Mouse (Mus musculus): ENCODE data around the gene Braf. TPM values are rescaled to one million over a fixed set of nuclear protein-coding genes. Genes with fewer than 3 reads are reported as not detected.

Gene Braf
- polyA plus RNA-seq, 1 experiment: 2.2 TPM

DNA sequence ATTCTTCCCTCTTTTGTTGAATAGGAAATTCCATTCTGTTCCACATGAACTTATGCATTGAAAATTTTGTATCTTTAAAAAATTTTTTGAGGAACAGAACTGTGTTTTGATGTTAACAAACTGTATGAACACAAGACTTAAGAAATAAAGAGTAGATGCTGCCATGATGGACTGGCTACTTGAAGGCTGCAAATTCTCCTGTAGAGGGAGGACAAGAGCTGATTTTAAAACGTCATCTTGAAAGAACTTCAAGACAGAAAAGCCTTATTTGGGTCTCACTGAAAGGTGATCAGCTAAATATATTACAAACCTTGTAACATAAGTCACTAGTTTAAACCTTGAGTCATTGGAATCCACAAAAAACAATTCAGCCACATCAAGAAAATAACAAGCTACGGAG lies 115.1 kb downstream of the Braf start:
- WGBS: 79% methylated on average over 2 of the region's 2 CpGs
- TF ChIP-seq CTCF (IDR thresholded peaks at IDR 0.05; ENCODE audit: extremely low read depth, insufficient read length, insufficient replicate concordance, low read depth, low read length) (no peak), POLR2A (IDR thresholded peaks at IDR 0.05; ENCODE audit: low read depth, low read length) (no peak)
- no peak overlapping the region for H3K4me3 ChIP-seq (ENCODE audit: low read depth, low read length)
- peaks cover 10% of the 10 kb centered on the region for H3K36me3 ChIP-seq (ENCODE audit: control insufficient read depth, insufficient read depth, low read length)
- H3K27ac ChIP-seq (ENCODE audit: insufficient read depth, low read depth, low read length): no peak overlapping the region
- H3K27me3 ChIP-seq (ENCODE audit: control insufficient read depth, insufficient read depth, low read length): no peaks in the 10 kb centered on the region
- no peaks in the 10 kb centered on the region for H3K4me1 ChIP-seq (ENCODE audit: control insufficient read depth, insufficient read depth, insufficient read length, low read length)

GRCm38 (mm10) chr6:39607365-39607764 lies 117.9 kb downstream of the Braf start:
- Histone ChIP-seq H3K4me3 (ENCODE audit: low read depth, low read length) (no peak overlapping the region), H3K27me3 (ENCODE audit: control insufficient read depth, insufficient read depth, low read length) (no peaks in the 10 kb centered on the region), H3K27ac (ENCODE audit: insufficient read depth, low read depth, low read length) (no peak overlapping the region), H3K4me1 (ENCODE audit: control insufficient read depth, insufficient read depth, insufficient read length, low read length) (no peaks in the 10 kb centered on the region), H3K36me3 (ENCODE audit: control insufficient read depth, insufficient read depth, low read length) (peaks cover 8% of the 10 kb centered on the region)
- WGBS: 56% methylated on average over 5 of the region's 5 CpGs
- no peak for TF ChIP-seq POLR2A (IDR thresholded peaks at IDR 0.05; ENCODE audit: low read depth, low read length)
- TF ChIP-seq CTCF (IDR thresholded peaks at IDR 0.05; ENCODE audit: extremely low read depth, insufficient read length, insufficient replicate concordance, low read depth, low read length): no peak

- H3K27me3 ChIP-seq (ENCODE audit: control insufficient read depth, insufficient read depth, low read length): no peaks in the 10 kb centered on the region
- H3K4me1 ChIP-seq (ENCODE audit: control insufficient read depth, insufficient read depth, insufficient read length, low read length): no peaks in the 10 kb centered on the region
- TF ChIP-seq POLR2A (IDR thresholded peaks at IDR 0.05; ENCODE audit: low read depth, low read length): no peak
- TF ChIP-seq CTCF (IDR thresholded peaks at IDR 0.05; ENCODE audit: extremely low read depth, insufficient read length, insufficient replicate concordance, low read depth, low read length): no peak
- 45% methylated on average over 3 of the region's 3 CpGs for WGBS
- H3K4me3 ChIP-seq (ENCODE audit: low read depth, low read length): no peak overlapping the region
- peaks cover 10% of the 10 kb centered on the region for H3K36me3 ChIP-seq (ENCODE audit: control insufficient read depth, insufficient read depth, low read length)
- no peak overlapping the region for H3K27ac ChIP-seq (ENCODE audit: insufficient read depth, low read depth, low read length)
Observed at GRCm38 (mm10) chr6:39606862-39607261, 118.4 kb downstream of the Braf start.

DNA sequence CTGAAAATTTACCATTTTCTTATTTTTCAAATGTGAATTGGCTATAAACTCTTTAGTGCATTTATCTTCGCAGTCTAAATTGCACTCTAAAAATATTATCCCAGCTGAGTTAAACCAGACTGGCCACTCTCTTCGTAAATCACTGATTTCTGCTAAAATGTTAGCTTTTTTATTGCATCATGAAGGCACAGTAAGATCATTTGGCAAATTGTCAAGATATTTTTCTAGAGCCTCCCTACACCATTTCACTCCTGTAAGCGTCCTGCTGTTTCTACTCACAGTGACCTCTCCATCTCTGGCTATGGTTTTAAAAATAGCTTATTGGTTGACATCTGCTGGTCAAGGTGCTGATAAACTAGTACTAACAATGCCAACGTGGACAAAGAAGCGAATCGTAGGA lies 119.2 kb downstream of the Braf start:
- Histone ChIP-seq H3K36me3 (ENCODE audit: control insufficient read depth, insufficient read depth, low read length) (peaks cover 11% of the 10 kb centered on the region), H3K27ac (ENCODE audit: insufficient read depth, low read depth, low read length) (no peak overlapping the region), H3K27me3 (ENCODE audit: control insufficient read depth, insufficient read depth, low read length) (no peaks in the 10 kb centered on the region), H3K4me1 (ENCODE audit: control insufficient read depth, insufficient read depth, insufficient read length, low read length) (no peaks in the 10 kb centered on the region), H3K4me3 (ENCODE audit: low read depth, low read length) (no peak overlapping the region)
- TF ChIP-seq POLR2A (IDR thresholded peaks at IDR 0.05; ENCODE audit: low read depth, low read length): no peak
- TF ChIP-seq CTCF (IDR thresholded peaks at IDR 0.05; ENCODE audit: extremely low read depth, insufficient read length, insufficient replicate concordance, low read depth, low read length): no peak
- WGBS: 85% methylated on average over 6 of the region's 6 CpGs

DNA sequence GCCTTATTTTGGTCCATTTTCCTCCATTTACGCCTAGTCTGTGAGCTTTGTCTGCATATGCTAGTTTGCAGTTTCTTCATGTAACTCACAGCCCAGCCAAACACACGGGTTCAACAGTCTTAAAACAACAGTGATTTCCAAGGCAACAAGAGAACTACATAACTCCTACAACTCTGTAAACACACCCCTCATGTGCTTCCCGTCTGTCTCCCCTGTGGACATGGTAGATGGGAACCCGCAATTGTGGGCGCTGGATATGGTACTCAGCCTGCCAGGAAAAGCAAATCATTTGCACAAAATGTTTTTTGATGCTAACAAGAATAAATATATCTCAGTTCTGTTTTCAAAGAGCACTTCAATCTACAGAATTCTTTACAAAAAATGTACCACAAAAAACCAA lies 120.7 kb downstream of the Braf start:
- H3K27me3 ChIP-seq (ENCODE audit: control insufficient read depth, insufficient read depth, low read length): no peaks in the 10 kb centered on the region
- no peaks in the 10 kb centered on the region for H3K4me1 ChIP-seq (ENCODE audit: control insufficient read depth, insufficient read depth, insufficient read length, low read length)
- H3K4me3 ChIP-seq (ENCODE audit: low read depth, low read length): no peak overlapping the region
- H3K27ac ChIP-seq (ENCODE audit: insufficient read depth, low read depth, low read length): no peak overlapping the region
- 81% methylated on average over 5 of the region's 5 CpGs for WGBS
- no peak for TF ChIP-seq POLR2A (IDR thresholded peaks at IDR 0.05; ENCODE audit: low read depth, low read length)
- TF ChIP-seq CTCF (IDR thresholded peaks at IDR 0.05; ENCODE audit: extremely low read depth, insufficient read length, insufficient replicate concordance, low read depth, low read length): no peak
- peaks cover 19% of the 10 kb centered on the region for H3K36me3 ChIP-seq (ENCODE audit: control insufficient read depth, insufficient read depth, low read length)

DNA sequence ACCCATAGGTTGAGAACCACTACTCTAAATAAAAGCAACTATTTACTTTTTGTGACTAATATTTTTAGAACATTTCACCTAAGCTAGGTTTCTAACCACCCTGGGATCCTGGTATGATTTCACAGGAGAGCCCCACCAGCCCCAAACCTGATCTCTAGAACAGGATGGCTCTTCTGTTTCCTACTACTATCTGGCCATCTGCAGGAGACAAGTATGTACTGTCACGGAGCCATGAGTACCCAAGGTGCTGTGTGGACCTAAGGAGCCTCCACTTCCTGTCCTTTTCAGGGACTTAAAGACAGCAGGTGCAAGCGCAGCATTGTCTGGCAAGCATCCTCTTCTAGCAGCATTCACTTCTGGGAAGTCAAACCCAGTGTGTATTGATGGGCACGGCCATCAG lies 123.4 kb downstream of the Braf start:
- 80% methylated on average over 3 of the region's 3 CpGs for WGBS
- TF ChIP-seq CTCF (IDR thresholded peaks at IDR 0.05; ENCODE audit: extremely low read depth, insufficient read length, insufficient replicate concordance, low read depth, low read length) (no peak), POLR2A (IDR thresholded peaks at IDR 0.05; ENCODE audit: low read depth, low read length) (no peak)
- Histone ChIP-seq H3K4me1 (ENCODE audit: control insufficient read depth, insufficient read depth, insufficient read length, low read length) (no peaks in the 10 kb centered on the region), H3K36me3 (ENCODE audit: control insufficient read depth, insufficient read depth, low read length) (peaks cover 35% of the 10 kb centered on the region), H3K27ac (ENCODE audit: insufficient read depth, low read depth, low read length) (no peak overlapping the region), H3K4me3 (ENCODE audit: low read depth, low read length) (no peak overlapping the region), H3K27me3 (ENCODE audit: control insufficient read depth, insufficient read depth, low read length) (no peaks in the 10 kb centered on the region)

GRCm38 (mm10) chr6:39600851-39601250 lies 124.4 kb downstream of the Braf start:
- H3K36me3 ChIP-seq (ENCODE audit: control insufficient read depth, insufficient read depth, low read length): peaks cover 36% of the 10 kb centered on the region
- TF ChIP-seq POLR2A (IDR thresholded peaks at IDR 0.05; ENCODE audit: low read depth, low read length) (no peak), CTCF (IDR thresholded peaks at IDR 0.05; ENCODE audit: extremely low read depth, insufficient read length, insufficient replicate concordance, low read depth, low read length) (no peak)
- no peaks in the 10 kb centered on the region for H3K27me3 ChIP-seq (ENCODE audit: control insufficient read depth, insufficient read depth, low read length)
- H3K27ac ChIP-seq (ENCODE audit: insufficient read depth, low read depth, low read length): no peak overlapping the region
- no peaks in the 10 kb centered on the region for H3K4me1 ChIP-seq (ENCODE audit: control insufficient read depth, insufficient read depth, insufficient read length, low read length)
- WGBS: over 99% methylated on average over 3 of the region's 3 CpGs
- H3K4me3 ChIP-seq (ENCODE audit: low read depth, low read length): no peak overlapping the region
